Mouse (Mus musculus): ENCODE results near the gene Rft1.

Rft1 gene

GRCm38 (mm10) chr14:30653943-30654659, at the start of gene Rft1:
Gene Rft1, plus strand, starts transcription at chr14:30654360.
- peak; percentile 97 for DNase-seq (ENCODE audit: low read depth)

DNA sequence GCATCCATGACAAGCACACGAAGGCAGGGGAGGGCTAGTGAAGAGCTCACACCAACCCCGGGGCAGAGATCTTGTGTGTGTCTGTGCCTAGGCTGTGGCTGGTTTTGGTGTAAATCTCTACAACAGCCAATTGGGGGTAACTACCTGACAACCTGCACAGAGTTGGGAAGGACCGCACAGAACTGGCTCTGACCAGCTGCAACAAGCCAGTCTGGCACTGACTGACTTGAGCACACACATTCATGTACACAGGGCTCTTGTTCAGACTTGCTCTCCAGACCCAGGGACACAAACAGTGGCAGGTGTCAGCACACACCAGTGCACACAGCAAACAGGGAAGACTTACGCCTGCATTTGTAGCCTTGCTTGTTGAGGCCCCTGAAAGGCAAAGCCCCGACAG, 47.3 kb upstream of the Rft1 start:
- DNase-seq (ENCODE audit: low read depth), result no peak

- no peak for DNase-seq (ENCODE audit: low read depth)
Measured at GRCm38 (mm10) chr14:30607696-30608095, 46.5 kb upstream of the Rft1 start.

DNA sequence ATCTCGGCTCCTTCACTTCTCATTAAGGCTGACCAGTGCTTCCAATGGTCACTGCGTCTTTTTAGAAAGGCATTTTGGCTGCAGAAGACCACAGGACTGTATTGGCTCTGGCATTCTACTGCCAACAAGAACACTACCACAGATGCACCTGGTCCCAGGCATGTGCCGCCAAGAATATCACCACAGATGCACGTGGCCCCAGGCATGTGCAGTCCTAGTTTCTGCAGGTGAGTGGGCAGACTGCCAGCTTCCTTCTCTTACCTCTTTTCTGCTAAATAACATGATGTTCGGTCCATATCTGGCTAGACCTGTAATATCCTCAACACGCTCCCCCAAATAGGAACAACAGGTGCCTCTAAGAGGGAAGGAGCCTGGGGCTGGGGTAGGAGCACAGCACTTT, 46.0 kb upstream of the Rft1 start:
- no peak for DNase-seq (ENCODE audit: low read depth)

GRCm38 (mm10) chr14:30609499-30609898, 44.7 kb upstream of the Rft1 start:
- no peak for DNase-seq (ENCODE audit: low read depth)

GRCm38 (mm10) chr14:30610304-30610703, 43.9 kb upstream of the Rft1 start:
- DNase-seq (ENCODE audit: low read depth), result no peak

DNA sequence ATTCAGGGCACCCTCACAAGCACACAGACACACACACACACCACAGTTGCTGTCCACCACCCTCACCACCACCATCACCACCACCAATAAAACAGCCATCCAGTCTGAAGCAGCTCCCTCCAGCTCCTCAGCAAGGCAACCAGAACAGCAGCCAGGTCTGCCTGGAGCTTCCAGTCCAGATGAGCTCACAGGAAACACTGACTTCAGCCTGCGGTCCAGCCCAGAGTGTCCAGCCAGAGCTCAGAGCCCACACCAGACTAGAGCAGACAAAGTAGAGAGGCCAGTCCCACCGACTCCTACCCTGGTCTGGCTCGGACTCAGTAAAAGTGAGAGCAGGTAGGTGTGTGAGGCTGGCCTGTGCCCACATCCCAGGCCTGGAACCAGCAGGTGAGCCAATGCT, 43.2 kb upstream of the Rft1 start:
- DNase-seq (ENCODE audit: low read depth), result no peak

DNA sequence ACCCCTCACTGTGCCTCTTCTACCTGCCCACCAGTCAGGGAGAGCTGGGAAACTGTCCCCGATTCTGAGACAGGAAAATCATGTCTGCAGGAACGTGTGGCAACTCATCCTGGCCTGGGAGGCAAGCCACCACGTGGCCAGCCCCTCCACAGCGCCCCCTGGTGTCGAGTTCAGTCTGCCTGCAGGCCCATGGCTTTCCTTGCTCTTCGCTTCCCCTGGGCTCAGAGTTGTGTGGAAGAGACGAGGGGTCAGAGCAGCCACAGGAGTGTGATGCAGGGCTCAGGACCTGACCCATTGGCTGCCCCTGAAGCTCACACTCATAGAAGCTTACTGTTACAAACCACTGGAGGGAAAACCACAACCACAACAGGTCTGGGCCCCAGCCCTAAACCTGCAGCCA, 41.6 kb upstream of the Rft1 start:
- peak; percentile 73 for DNase-seq (ENCODE audit: low read depth)

DNA sequence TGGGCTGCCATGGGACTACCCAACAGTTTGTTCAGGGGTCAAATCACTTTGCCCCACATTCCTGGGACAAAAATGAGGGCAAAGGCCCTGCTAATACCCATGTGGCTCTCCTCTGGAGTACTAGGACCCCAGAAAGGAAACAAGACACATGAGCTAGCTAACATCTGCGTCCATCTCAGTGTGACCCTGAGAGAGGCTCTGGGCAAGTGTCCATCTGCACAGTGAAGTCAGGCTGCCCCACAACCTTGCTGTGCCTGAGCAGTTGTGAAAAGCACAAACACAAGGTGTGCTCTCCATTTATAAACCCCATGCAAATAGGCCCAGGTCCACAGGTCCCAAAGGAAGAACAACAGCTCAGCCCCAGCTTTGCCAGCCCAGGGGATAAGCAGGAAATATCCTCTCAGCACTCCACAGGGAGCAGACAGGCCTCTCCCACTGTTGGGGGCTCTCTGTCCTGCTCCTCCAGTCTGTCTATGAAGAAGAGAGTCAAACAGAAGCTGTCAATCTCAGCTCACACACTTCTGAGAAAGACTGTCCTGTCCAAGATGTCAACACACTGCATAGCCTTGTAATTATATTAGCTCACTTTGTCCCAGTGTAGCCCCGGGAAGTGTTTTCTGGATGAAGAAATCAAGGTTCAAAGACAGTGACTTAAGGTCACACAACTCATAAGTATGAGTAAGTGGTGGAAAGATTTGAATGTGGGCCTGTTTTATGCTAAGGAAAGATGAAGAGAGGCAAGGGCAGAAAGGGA, 41.0 kb upstream of the Rft1 start:
- DNase-seq (ENCODE audit: low read depth), result no peak

DNA sequence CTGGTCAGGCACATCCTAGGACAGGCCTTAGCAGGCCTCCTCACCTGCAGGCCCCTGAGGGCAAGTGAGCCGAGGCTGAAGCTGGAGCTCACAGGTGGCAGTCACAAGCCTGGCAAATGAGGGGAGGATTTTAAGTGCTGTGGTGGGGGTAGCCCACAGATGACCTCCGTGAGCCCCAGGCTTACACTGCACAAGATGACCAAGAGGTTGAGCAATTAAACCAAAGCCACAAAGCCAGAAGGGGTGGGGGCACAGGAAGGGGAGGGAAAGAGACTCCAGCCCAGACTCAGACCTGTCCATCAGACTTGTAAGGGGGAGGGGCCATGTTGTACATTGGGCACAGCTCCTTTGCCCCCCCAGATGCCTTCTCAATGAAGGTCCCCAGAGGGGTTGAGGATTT, 37.4 kb upstream of the Rft1 start:
- no peak for DNase-seq (ENCODE audit: low read depth)

DNA sequence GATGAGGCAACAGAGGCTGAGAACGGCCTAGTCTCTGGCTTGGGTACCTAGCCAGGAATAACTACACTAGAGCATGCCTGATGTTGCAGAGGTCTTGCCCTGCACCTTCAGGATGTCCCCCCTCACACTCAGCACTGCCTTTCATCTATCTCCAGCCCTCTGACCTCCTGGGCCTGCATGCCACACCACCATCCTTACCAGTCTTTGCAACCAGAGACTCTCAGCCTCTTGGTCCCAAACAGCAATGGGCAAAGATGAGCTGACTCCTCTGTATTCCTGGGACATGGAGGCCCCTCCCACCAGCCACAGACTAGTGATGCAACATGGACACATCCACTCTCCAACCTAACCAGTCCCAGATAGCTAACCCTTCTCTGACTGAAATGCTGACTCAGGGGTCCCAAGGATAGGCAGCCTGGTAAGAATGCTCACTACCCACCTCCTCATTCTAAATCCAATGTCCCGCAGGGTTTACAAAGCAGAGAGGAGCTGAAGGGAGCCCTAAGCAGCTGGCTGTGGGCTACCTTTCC, 35.3 kb upstream of the Rft1 start:
- DNase-seq (ENCODE audit: low read depth), result peak; percentile 36

DNA sequence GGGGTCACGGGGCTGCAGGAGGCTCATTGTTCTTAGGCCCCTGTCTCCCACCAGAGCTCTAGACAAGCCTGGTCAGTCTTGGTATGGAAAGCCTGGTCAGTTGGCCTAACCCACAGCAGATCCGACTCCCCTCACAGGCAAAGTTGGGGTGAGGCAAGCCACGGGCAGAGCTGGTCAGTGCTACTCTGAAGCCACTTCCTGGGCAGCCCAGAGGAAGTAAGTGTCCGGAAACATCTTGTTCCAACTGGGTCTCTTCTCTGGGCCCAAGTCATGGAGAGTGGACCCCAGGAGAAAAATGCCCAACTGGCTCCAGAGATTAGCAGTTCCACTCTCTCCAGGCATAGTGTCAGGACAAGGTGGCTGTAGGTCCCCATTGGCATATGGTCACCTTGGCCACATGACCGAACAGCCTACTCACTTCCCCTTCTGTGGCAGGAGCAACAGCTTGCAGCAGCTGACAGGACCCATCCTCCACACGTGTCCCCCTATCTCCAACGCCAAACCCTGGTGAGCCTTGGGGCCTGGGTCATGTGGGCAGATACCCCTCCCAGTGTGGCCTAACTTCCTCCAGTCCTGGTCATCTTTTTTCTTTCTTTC, 34.1 kb upstream of the Rft1 start:
- DNase-seq (ENCODE audit: low read depth), result no peak

DNA sequence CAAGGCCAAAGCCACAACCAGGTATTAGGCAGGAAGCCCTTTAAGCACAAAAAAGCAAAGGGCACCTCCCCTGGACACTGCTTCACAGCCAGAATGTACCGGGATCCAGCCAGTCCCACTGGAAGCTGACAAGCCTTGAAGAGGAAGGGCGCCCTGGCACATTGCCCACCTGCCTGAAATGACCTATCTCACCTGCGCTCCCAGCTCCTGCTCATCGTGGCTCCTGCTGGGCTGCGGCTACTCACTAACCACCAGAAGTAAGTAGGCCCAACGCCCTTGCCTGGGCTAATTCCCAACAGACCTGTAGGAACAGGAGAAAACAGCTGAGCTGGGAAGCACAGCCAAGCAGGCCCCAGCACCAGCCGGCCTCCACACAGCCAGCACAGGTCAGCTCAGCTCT, 32.0 kb upstream of the Rft1 start:
- DNase-seq (ENCODE audit: low read depth), result no peak

- no peak for DNase-seq (ENCODE audit: low read depth)
Measured at GRCm38 (mm10) chr14:30622556-30622955, 31.6 kb upstream of the Rft1 start.

GRCm38 (mm10) chr14:30624277-30624721, 29.9 kb upstream of the Rft1 start:
- DNase-seq (ENCODE audit: low read depth), result peak; percentile 36

GRCm38 (mm10) chr14:30625131-30625807, 28.9 kb upstream of the Rft1 start:
- DNase-seq (ENCODE audit: low read depth), result peak; percentile 58

GRCm38 (mm10) chr14:30625856-30626726, 28.1 kb upstream of the Rft1 start, which contains the start of gene Prkcd:
Gene Prkcd, minus strand, starts transcription at chr14:30626210.
- DNase-seq (ENCODE audit: low read depth), result peak; percentile 86

DNA sequence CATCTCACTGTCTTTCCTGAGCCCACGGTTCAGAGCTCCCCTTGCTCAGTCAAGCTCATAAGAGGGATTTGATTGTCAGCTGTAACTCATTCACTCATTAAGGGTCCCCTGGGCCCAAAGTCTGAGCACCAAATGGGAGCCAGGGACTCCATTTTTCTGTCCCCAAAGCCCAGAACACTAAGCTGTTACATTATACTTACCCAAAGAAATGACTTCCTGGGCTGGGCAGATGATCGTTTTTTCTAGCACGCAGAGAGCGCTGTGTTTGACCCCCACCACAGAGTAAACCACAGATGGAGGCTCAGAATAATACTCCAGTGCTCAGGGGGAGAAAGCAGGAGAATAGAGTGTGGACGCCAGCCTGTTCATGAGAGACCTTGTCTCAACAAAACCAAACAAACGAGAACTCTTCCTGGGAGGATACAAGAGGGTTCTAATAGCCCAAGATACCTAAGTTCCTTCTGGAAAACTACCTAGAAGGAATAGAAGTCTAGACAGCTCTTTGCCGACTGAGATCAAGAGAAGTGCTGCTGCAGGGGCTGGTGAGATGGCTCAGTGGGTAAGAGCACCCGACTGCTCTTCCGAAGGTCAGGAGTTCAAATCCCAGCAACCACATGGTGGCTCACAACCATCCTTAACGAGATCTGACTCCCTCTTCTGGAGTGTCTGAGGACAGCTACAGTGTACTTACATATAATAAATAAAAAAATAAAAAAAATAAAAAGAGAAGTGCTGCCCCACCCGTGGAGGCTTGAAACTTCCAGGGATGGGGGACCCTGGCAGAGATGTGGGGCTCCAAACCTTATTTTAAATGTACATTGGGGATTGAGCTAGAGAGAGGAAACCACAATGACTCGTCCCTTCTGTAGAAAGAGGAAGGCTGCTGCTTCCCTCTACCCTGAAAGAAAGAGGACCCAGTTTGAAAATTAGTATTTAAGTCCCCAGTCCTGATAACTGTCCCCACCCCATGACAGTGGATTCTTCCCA, 27.1 kb upstream of the Rft1 start:
- DNase-seq (ENCODE audit: low read depth), result no peak

DNA sequence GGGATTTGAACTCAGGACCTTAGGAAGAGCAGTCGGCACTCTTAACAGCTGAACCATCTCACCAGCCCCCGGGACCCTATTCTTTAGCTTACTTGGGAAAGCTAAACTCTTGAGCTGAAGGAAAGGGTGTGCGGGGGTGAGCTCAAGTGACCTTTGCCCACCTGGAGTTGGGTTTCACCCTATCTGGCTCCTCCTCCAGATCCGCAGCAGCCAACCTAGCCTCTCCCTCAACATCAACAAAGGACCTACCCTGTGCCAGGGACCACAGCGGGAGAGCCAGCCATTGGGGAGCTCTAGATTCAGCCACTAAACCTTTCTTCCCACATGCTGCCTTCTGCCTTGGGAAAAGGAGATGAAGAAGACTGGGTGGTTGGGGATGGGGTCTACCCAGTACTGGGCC, 25.9 kb upstream of the Rft1 start:
- no peak for DNase-seq (ENCODE audit: low read depth)

DNA sequence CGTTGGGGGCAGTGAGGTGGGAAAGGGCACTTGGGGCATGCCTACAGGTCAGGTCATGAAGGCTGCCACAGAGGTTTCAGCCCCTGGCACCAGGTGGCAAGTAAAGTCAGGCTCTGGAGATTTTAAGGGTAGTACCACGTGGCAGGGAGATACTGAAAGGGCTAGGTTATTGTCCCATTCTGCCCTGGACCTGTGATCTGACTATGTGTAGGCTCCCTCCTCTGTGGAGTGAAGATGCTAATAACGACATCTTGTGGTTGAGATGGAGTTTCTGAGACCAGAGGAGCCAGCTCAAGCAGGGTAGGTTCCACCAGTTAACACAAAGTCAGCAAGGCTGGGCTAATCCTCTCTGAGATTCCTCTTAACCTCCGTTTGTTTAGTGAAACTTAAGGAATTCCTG, 24.3 kb upstream of the Rft1 start:
- no peak for DNase-seq (ENCODE audit: low read depth)

Measured in NIH3T3 (cell line).